Mouse (Mus musculus): ENCODE measurements around the gene Dcun1d3. TPM values are rescaled to one million over a fixed set of nuclear protein-coding genes. Genes with fewer than 3 reads are reported as not detected.

The Dcun1d3 gene
- total RNA-seq, 2 experiments from 2014 or later: 17.6 to 18.8 TPM

GRCm38 (mm10) chr7:119875776-119876440 is 20.2 kb downstream of the Dcun1d3 start:
- no peak for DNase-seq

DNA sequence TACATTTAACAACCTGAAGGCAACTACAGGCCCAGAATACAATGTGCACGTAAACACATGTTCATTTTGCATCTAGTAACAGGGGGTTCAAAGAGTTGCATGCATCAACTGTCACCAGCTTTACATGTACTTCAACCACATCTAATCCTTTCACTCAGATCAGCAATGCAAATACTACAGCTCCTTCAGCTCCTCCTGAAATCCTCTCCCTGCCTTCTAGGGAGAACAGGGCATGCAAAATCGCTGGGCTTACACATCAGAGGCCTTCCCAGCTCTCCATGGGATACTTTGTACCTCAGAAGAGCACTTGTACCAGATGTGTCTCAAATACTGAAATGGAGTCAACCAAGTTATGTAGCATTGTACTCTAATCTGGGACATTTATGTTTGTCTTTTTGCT is 23.0 kb downstream of the Dcun1d3 start:
- no peak for DNase-seq

GRCm38 (mm10) chr7:119872204-119872603 is 23.9 kb downstream of the Dcun1d3 start:
- DNase-seq: no peak

DNA sequence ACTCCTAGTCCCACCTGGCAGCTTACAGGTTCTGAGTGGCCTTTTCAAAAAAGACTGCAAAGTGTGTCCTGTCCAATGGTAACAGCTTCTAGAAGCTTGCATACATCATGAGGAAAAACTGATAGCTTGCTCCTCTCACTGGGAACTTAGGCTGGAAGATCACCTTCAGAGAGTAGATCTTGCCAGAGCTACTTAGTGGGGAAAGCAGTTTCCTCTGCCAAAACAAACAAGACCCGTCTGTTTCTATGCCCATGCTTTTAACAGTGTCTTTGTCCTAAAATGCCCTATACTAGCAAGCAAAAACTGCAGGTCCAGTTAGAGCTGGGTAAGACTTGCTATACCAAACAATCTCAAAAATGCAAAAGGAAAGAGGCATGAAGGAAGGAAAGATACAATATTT is 30.0 kb downstream of the Dcun1d3 start:
- no peak for DNase-seq

DNA sequence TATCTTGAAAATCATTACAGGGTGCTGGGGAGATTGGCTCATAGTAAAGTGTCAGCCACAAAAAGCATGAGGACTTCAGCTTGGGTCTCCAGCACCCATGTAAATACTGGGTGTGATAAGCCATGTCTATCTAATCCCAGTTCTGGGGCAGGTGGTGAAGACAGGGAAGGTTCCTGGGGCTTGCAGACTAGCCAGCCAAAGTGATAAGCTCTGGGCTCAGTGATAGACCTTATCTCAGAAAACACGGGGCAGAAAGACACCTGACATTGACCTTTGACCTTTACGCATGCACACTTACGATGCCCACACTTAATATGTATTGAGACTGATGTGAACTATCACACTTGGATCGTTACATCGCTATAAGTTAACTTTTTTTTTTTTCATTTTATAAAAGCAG is 31.6 kb downstream of the Dcun1d3 start:
- no peak for DNase-seq

DNA sequence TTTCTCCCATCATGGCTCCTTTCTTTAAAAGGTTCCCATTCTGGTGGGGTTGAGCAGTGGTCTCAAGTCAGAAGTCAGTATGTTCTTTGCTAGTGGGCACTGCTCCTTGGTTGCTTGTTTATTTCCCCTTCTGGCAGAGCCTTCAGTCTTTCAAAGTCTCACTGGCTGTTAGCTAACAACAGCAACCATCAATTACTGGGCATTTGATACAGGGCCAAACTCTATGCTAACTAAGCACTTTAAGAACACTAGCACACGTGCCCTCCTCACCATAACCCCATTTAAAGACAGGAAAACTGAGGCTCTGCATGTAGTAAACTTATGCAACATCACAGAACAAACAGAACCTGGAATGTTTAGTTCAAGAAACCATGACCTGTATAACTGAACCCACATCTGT is 33.9 kb downstream of the Dcun1d3 start:
- DNase-seq: no peak

DNA sequence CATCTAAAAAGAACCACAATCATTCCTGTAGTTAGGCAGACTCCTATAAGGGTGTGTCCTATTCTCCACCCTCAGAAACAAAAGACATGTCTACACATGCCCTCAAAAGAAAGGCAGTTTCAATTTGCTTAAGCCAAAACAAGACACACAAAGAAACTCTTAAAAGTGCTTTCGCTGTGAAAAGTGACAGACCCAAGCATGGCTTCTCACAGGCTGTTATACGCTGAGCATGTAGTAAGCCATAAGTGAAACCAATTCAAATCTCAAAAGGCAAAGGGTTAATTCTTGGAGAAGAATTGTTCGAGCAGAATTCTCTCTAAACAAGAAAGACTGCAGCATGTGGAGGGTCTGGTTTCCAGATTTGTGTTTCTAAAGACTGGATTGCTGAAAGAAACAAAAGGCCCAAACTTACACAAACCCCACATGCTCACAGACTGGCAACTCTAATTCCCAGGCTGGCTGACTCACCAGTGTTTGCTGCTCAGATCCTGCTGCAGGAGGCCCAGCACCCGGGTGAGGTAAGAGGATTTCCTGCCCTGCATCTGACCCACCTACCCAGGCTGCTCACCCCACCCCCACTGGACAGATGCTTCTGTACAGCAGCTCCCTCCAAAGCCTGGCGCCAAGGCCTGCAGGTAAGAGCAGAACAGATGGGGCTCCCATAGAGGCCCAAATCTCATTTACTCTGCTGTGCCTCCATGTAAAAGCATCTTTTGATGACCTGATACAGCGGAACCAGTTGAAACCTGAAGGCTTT is 34.6 kb downstream of the Dcun1d3 start:
- DNase-seq: peak; percentile 36

DNA sequence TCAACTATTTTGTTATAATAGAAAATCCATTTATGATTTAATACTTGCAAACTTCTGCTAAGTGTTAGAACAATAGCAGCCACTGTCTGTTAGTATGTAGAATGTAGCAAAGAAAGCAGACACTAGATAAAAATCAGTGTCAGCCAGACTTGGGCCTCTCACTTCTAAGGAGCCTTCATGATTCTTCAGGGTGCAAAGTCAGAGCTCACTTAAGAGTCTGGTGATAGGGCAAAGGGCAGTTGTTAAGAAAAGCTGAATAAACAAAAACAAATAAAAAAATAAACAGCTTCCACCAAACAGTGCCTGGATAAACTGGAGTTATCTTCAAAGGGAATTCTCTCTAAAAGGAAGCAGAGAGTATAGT is 35.1 kb downstream of the Dcun1d3 start:
- no peak for DNase-seq

GRCm38 (mm10) chr7:119860554-119860953 is 35.5 kb downstream of the Dcun1d3 start:
- DNase-seq: no peak

GRCm38 (mm10) chr7:119860116-119860515 is 36.0 kb downstream of the Dcun1d3 start:
- DNase-seq: no peak

- no peak for DNase-seq
Measured at GRCm38 (mm10) chr7:119859476-119859875, 36.6 kb downstream of the Dcun1d3 start.

GRCm38 (mm10) chr7:119855031-119855430 is 41.1 kb downstream of the Dcun1d3 start:
- no peak for DNase-seq

- DNase-seq: no peak
Measured at GRCm38 (mm10) chr7:119854362-119854761, 41.7 kb downstream of the Dcun1d3 start.

- no peak for DNase-seq
Measured at GRCm38 (mm10) chr7:119853186-119853585, 42.9 kb downstream of the Dcun1d3 start.

DNA sequence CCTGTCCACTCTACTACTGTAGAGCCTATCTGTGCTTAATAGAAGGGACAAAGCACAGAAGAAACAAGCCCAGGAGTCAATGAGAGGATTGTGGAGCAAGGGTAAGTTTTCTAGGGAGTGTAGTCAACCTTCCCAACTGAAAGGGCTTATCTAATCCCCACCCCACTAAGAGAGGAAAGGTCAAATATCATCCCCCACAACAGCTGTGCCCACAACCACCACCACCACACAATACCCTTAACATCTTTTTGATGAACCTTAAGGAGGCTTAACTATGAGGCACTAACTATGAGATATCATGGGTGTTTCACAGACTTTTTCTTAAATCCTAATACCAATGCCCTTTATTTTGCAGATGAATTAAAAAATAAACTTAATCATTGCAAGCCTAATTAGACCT is 43.6 kb downstream of the Dcun1d3 start:
- DNase-seq: no peak

DNA sequence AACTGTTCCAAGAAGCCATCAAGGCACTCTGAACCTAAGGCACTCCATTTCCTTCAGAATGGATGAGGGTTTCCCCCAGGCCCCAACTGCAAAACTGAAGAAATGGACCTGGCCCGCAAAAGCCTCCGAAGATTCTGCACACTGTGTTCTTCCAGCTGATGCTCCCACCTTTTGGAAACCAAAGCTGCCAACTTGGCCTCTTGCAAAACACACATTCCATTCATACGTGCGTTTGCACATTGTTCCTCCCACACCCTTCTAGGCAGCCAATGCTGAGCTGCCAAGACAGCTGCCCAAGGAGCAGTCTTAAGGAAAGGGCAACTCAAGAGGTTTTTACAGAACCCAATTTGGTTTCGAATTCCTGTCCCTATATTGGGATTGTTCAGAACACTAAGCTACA is 45.4 kb downstream of the Dcun1d3 start:
- peak; percentile 78 for DNase-seq

- DNase-seq: peak; percentile 25
Measured at GRCm38 (mm10) chr7:119849096-119849495, 47.0 kb downstream of the Dcun1d3 start.

- no peak for DNase-seq
Measured at GRCm38 (mm10) chr7:119847396-119847795, 48.7 kb downstream of the Dcun1d3 start.

DNA sequence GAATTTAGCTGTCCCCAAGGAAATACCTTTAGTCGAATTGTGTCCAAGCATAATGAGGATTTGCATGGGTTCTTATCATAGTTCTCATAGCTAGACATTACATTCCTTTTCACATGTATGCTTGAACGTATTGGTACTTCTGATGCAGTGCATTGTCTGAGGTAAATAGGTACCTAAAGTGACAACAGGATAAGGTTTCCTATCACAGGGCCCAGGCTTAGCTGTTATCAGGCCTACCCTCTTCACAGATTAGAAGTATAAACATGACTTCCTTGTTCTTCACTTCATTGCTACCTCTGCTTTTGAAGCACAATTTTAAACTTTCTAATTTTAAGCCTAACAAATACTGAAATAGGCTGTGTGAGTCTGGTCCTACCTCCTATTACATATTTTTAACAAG is 50.6 kb downstream of the Dcun1d3 start:
- DNase-seq: no peak

DNA sequence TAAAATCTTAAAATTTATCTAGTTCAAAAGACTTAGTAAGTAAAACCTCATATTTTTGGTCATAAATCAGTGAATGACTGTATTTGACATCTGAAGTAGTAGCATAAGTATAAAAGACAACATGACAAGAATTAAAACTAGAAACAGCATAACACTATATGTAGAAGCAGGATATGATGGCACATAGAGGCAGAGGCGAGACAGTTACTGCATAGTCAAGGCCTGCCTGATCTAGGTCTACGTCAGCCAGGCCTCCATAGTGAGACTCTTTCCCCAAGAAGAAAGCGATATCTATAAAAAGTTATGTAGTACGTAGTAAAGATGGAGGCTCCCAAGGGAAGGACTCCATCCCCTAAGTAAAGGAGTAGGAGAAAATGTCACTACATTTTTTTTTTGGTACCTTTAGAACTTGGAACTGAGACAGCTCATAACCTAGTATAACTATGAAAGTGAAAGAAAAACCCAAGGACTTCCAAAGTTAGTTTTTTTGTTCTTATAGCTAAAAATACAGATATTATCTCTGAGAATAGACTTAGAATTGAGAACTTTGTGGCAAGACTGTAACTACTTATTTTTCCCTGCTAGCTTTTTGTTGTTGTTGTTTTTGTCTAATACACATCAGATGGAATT is 54.2 kb downstream of the Dcun1d3 start:
- no peak for DNase-seq

DNA sequence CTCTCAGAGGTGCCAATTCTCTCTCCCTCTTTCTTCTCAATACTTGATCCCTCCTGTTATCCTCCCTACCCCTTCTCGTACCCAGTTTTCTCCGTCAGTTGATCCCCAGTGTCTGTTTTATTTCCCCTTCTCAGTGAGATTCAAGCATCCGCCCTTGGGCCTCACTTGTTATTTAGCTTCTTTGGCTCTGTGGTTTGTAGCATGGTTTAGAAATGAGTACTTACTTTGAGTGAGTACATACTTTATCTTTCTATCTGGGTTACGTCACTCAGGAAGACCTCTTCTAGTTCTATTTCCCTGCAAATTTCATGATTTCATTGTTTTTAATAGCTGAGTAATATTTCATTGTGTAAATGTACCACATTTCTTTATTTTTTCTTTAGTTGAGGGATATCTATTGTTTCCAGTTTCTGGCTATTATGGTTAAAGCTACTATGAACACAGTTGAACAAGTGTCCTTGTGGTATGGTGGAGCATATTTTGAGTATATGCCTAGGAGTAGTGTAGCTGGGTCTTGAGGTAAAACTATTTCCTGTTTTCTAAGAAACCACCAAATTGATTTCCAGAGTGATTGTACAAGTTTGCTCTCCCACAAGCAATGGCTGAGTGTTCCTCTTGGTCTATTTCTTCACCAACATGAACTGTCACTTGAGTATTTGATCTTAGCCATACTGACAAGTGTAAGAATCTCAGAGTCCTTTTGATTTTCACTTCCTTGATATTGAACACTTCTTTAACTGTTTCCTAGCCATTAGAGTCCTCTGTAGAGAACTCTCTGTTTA is 59.9 kb downstream of the Dcun1d3 start:
- no peak for DNase-seq

DNA sequence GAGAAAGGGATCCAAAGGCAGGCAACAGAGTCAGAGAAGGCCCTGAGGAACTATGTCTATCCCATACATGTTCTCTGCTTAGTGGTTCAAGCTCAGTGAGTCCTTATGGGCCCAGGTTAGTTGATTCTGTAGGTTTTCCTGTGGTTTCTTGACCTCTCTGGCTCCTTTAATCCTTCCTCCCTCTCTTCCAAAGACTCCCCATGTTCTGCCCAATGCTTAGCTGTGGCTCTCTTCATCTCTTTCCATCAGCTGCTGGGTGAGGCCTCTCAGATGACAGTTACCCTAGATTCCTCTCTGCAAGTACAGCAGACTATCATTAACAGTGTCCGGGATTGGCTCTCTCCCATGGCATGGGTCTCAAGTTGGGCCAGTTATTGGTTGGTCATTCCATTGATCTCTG is 60.7 kb downstream of the Dcun1d3 start:
- no peak for DNase-seq

- no peak for DNase-seq
Measured at GRCm38 (mm10) chr7:119808723-119809122, 87.4 kb downstream of the Dcun1d3 start.
